Comparison of ENCODE assay signal across 21 mouse cellular contexts in the genomic region with DNA sequence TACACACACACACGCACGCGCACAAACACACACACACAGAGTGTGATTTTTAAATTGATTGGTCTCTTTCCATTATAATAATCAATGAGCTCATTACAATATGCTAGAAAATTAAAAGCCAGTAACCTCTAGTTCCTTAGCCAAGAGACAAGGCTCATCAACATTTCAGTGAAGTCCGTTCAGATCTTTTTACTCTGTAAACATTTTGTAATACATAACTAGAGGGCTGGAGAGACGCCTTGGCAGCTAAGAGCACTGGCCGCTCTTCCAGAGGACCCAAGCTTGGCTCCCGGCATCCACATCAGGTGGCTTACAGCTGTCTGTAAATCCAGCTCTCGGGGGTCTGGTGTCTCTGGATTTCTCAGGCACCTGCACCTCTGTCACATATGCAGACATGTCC. TPM values are rescaled to one million over a fixed set of nuclear protein-coding genes. Genes with fewer than 3 reads are reported as not detected.
"Had no signal": no experiment of that assay in that cellular context is flagged by ENCODE, and none has a peak within 500 bp of the region (broad histone marks: within the 10 kb centered on the region; RNA-seq: fewer than 3 reads in every experiment).

No protein-coding gene starts in this region.

- H3K4me1 ChIP-seq: midbrain, embryonic 12.5 days; neural tube, embryonic 13.5 days; neural tube, embryonic 15.5 days had no signal

- H3K4me2 ChIP-seq: neural tube, embryonic 13.5 days had no signal

- H3K9me3 ChIP-seq: midbrain, embryonic 10.5 days; neural tube, embryonic 15.5 days had no signal

- H3K27me3 ChIP-seq: midbrain, embryonic 12.5 days; neural tube, embryonic 13.5 days; neural tube, embryonic 15.5 days had no signal

- H3K36me3 ChIP-seq: midbrain, embryonic 10.5 days; midbrain, embryonic 12.5 days; neural tube, embryonic 13.5 days; neural tube, embryonic 15.5 days had no signal

- H3K9ac ChIP-seq: lung, embryonic 14.5 days; midbrain, embryonic 12.5 days; neural tube, embryonic 13.5 days; neural tube, embryonic 15.5 days had no signal

- DNase-seq: lung, adult 18-20 months; lung, postnatal 10 days; lung, postnatal 4 days; right cerebral cortex, adult 18-20 months; right cerebral cortex, postnatal 25 days; right cerebral cortex, postnatal 4 days; spleen, adult 18-20 months; thymus, adult 18-20 months; thymus, postnatal 14 days; thymus, postnatal 36 days had no signal

- ATAC-seq: midbrain, embryonic 16.5 days had no signal

- H3K27ac ChIP-seq: midbrain, embryonic 10.5 days; midbrain, embryonic 12.5 days; neural tube, embryonic 13.5 days; neural tube, embryonic 15.5 days had no signal

- H3K4me3 ChIP-seq: midbrain, embryonic 12.5 days; myocyte; neural tube, embryonic 13.5 days; neural tube, embryonic 15.5 days had no signal

RNA-seq across cellular contexts. Expression of a gene that starts 13.1 kb away (rescaled TPM):
- total RNA-seq: megakaryocyte, adult 5-6 weeks; megakaryocyte-erythroid progenitor cell, adult 5-6 weeks had no signal
- polyA plus RNA-seq: midbrain, embryonic 10.5 days; midbrain, embryonic 12.5 days; midbrain, embryonic 14.5 days; midbrain, embryonic 16.5 days; myocyte; neural tube, embryonic 11.5 days; neural tube, embryonic 13.5 days; neural tube, embryonic 15.5 days had no signal
